Mouse (Mus musculus) ES-Bruce4 (cell line): ENCODE results near the gene Tgfbrap1.

Experiments
- CTCF ChIP-seq: IDR thresholded peaks from one replicate; pipeline ENCODE4 v1.8.1; 2011; ENCODE audit warnings: low read depth, low read length
- EP300 ChIP-seq: IDR thresholded peaks from 2 replicates; pipeline ENCODE4 v1.6.1; 2011; ENCODE audit warnings: low read depth, low read length; ENCODE audit not compliant: insufficient read depth
- POLR2A ChIP-seq: IDR thresholded peaks from one replicate; pipeline ENCODE4 v1.8.1; 2011; ENCODE audit warnings: low read length; ENCODE audit not compliant: insufficient read depth

GRCm38 (mm10) chr1:43130219-43130981 is 32.0 kb upstream of the Tgfbrap1 start:
- no peak for TF ChIP-seq CTCF
- TF ChIP-seq EP300: no peak
- TF ChIP-seq POLR2A: no peak
